In the genomic region with DNA sequence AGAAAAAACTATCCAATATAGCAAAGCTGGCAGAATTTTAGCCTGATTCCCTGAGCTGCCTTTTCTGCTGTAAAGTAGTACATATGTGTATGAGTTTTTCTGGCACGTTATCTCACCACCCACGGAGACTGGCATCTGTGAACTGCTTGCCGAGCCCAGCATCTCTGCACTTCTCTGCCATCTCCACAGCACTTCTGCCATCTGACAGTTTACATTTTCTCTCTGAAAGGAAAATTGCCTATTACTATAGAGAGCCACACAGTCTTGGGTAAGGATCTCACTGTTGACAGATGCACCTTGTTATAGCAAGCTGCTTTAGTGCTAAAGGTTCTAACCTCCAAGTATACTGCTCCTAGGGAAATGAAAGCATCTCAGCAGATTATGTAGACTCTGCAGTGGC, we compare ENCODE assay signal across 12 mouse cellular contexts. TPM values are rescaled to one million over a fixed set of nuclear protein-coding genes. Genes with fewer than 3 reads are reported as not detected.
A peak's percentile ranks its signal among the peaks of the same experiment; 100 is the strongest.
DNase-seq lines count a peak whose midpoint lies in the region; ATAC-seq lines count a peak whose summit lies in the region.
"Had no signal": no experiment of that assay in that cellular context is flagged by ENCODE, and none has a peak within 500 bp of the region (broad histone marks: within the 10 kb centered on the region; RNA-seq: fewer than 3 reads in every experiment).

No protein-coding gene starts in this region.

- intact Hi-C loops in left cerebral cortex, postnatal 14 days (cut with DNase I): loop anchor here (5.0 to 10.0 kb wide), 2 partner anchors 258 to 451 kb away; no protein-coding TSS in a partner anchor

- no peaks in the 10 kb centered on the region for H3K36me3 ChIP-seq in hindbrain, embryonic 16.5 days (ENCODE audit: control insufficient read depth, insufficient read depth, low read length)
- H3K36me3 ChIP-seq: midbrain, embryonic 12.5 days had no signal

- no peak overlapping the region for H3K4me2 ChIP-seq in hindbrain, embryonic 16.5 days (ENCODE audit: low read length)
- H3K4me2 ChIP-seq: midbrain, embryonic 12.5 days had no signal

- DNase-seq in brain, adult 2 months (ENCODE audit: low read depth, low spot score): peak; percentile 98
- DNase-seq in cerebellum, adult 8-10 months: peak; percentile 95
- DNase-seq in left cerebral cortex, postnatal 14 days (ENCODE audit: low spot score in 2 of 2): peak; percentile 72 to 89
- DNase-seq in urinary bladder, postnatal 14 days (ENCODE audit: low spot score): no peak
- no peak for DNase-seq in testis, postnatal 14 days (ENCODE audit: low spot score)
- DNase-seq in gastrocnemius, postnatal 25 days: no peak
- DNase-seq: liver; thymus, postnatal 36 days had no signal

- H3K4me1 ChIP-seq in hindbrain, embryonic 16.5 days (ENCODE audit: control insufficient read depth, insufficient read depth, low read depth, low read length): no peaks in the 10 kb centered on the region
- H3K4me1 ChIP-seq: midbrain, embryonic 12.5 days had no signal

- no peak overlapping the region for H3K4me3 ChIP-seq in hindbrain, embryonic 16.5 days (ENCODE audit: low read length)
- H3K4me3 ChIP-seq: midbrain, embryonic 12.5 days had no signal

- no peak overlapping the region for H3K9ac ChIP-seq in hindbrain, embryonic 16.5 days (ENCODE audit: low read depth, low read length)
- H3K9ac ChIP-seq: midbrain, embryonic 12.5 days had no signal

- H3K9me3 ChIP-seq in hindbrain, embryonic 16.5 days (ENCODE audit: control insufficient read depth, low read length): no peaks in the 10 kb centered on the region
- H3K9me3 ChIP-seq: midbrain, embryonic 12.5 days had no signal

- WGBS in hindbrain, embryonic 16.5 days: 57% methylated on average over 3 of the region's 3 CpGs

- H3K27ac ChIP-seq in hindbrain, embryonic 16.5 days (ENCODE audit: low read depth, low read length): no peak overlapping the region
- H3K27ac ChIP-seq: midbrain, embryonic 12.5 days had no signal

- H3K27me3 ChIP-seq in hindbrain, embryonic 16.5 days (replicated peaks; ENCODE audit: control insufficient read depth, insufficient read depth, low read length): no peaks in the 10 kb centered on the region
- H3K27me3 ChIP-seq: CH12.LX; midbrain, embryonic 12.5 days had no signal

- ATAC-seq in hindbrain, embryonic 16.5 days: peak; percentile 94
- ATAC-seq in granulocyte monocyte progenitor cell, adult 5-6 weeks (replicated peaks; ENCODE audit: poor library complexity, severe bottlenecking): no peak

RNA-seq across cellular contexts. Expression of gene Map9, which starts 48.5 kb away (rescaled TPM):
- 108 and 122 TPM in 2 replicates for polyA plus RNA-seq in hindbrain, embryonic 16.5 days (2015; fragmentation: Nextera tagmentation; extraction: Ambion mirVana)
- 100 to 1,000 TPM; 119 to 138 TPM for total RNA-seq in left cerebral cortex, postnatal 14 days (2021)
- 0.49 and 0.52 TPM in 2 replicates for total RNA-seq in granulocyte monocyte progenitor cell, adult 5-6 weeks (2014; fragmentation: Nextera tagmentation)
- 1.9 and 13.8 TPM in 2 replicates for total RNA-seq in granulocyte monocyte progenitor cell, adult 5-6 weeks (2017)
- total RNA-seq in gastrocnemius, postnatal 25 days (2021): 1 to 10 TPM; 1.9 to 2.2 TPM
- total RNA-seq: CH12.LX had no signal

Comparison
In these comparisons a context has a peak if more than half of its experiments do, and no peak if none do; other contexts are left out.
1. DNase-seq: peak in brain, adult 2 months (single experiment), cerebellum, adult 8-10 months (single experiment) and left cerebral cortex, postnatal 14 days (2 of 2); none in urinary bladder, postnatal 14 days (single experiment), testis, postnatal 14 days (single experiment) and gastrocnemius, postnatal 25 days (single experiment).
2. RNA of gene Map9, which starts 48.5 kb away (total RNA-seq): 119 to 138 TPM in left cerebral cortex, postnatal 14 days; 1.9 to 2.2 TPM in gastrocnemius, postnatal 25 days and 0.49 to 13.8 TPM in granulocyte monocyte progenitor cell, adult 5-6 weeks; every median in the first group is over 4 times any median in the second.